Mouse (Mus musculus) forebrain, postnatal 0 days (tissue): ENCODE measurements around the gene Tars2. TPM values are rescaled to one million over a fixed set of nuclear protein-coding genes. Genes with fewer than 3 reads are reported as not detected.
"Not testable (repeated sequence)": the region's sequence is repeated elsewhere in the genome, so short reads cannot be mapped to it uniquely, and the experiment has no call there.

Experiments used
- ATAC-seq: fragments of 200-750 bp; cut with Nextera tagmentation; 2 replicates; pipeline ENCODE4 v1.8.0; 2017; ENCODE audit warnings: mild to moderate bottlenecking, moderate library complexity
- DNase-seq: peaks from one replicate; pipeline ENCODE4 v3.0.0-alpha.2; 2015
- H3K27ac ChIP-seq: fragments of 300-500 bp; sonication (generic); 2 replicates; pipeline ENCODE4 v1.5.1; 2014; ENCODE audit warnings: low read depth, mild to moderate bottlenecking, antibody characterized with exemption, low read length, moderate library complexity, mixed read lengths
- H3K27me3 ChIP-seq: fragments of 300-500 bp; sonication (generic); 2 replicates; pipeline ENCODE4 v1.6.1; 2014; ENCODE audit warnings: mild to moderate bottlenecking, low read length, mixed read lengths; ENCODE audit not compliant: insufficient read depth
- H3K36me3 ChIP-seq: fragments of 300-500 bp; sonication (generic); 2 replicates; pipeline ENCODE4 v1.6.1; 2014; ENCODE audit warnings: mild to moderate bottlenecking, moderate library complexity; ENCODE audit not compliant: insufficient read depth
- H3K4me1 ChIP-seq: fragments of 300-500 bp; sonication (generic); 2 replicates; pipeline ENCODE4 v1.6.1; 2014; ENCODE audit warnings: antibody characterized with exemption; ENCODE audit not compliant: insufficient read depth
- H3K4me2 ChIP-seq: fragments of 300-500 bp; sonication (generic); 2 replicates; pipeline ENCODE4 v1.6.1; 2014; ENCODE audit warnings: low read depth, mild to moderate bottlenecking, moderate library complexity
- H3K4me3 ChIP-seq: fragments of 300-500 bp; sonication (generic); 2 replicates; pipeline ENCODE4 v1.5.1; 2014; ENCODE audit warnings: low read depth, low read length, mixed read lengths
- H3K9ac ChIP-seq: fragments of 300-500 bp; sonication (generic); 2 replicates; pipeline ENCODE4 v1.6.1; 2014; ENCODE audit warnings: mild to moderate bottlenecking
- H3K9me3 ChIP-seq: fragments of 300-500 bp; sonication (generic); 2 replicates; pipeline ENCODE4 v1.6.1; 2016; ENCODE audit warnings: low read length
- CTCF ChIP-seq: sonication (generic); IDR thresholded peaks from 2 replicates; pipeline ENCODE4 v1.5.1; 2016; ENCODE audit warnings: antibody characterized with exemption, control low read depth, low read depth
- WGBS: fragments of 180-500 bp; shearing (Covaris S2); extraction: QIAGEN DNeasy Blood & Tissue Kit; methylation state at CpG from one replicate; pipeline ENCODE4 v1.1.7; 2014; 5-methylcytosine and 5-hydroxymethylcytosine counted together
- polyA plus RNA-seq: library from polyadenylated mRNA; unstranded; fragments of >200 nt; fragmentation: Nextera tagmentation; extraction: Ambion mirVana; gene quantifications from 2 replicates; pipeline ENCODE4 v1.2.1, GENCODE M21; 2015
- total RNA-seq: library from RNA; depleted of rRNA; stranded (reverse); fragments of >200 nt; gene quantifications from 2 replicates; pipeline ENCODE4 v1.2.3, GENCODE M21; 2014; rRNA removed

The Tars2 gene
- total RNA-seq (40.2 and 52.6 TPM in 2 replicates), polyA plus RNA-seq (36.5 and 41.2 TPM in 2 replicates)

- 89% methylated on average over 6 of the region's 6 CpGs for WGBS
- no peak within 1 kb of the TSS for H3K9ac ChIP-seq
- no peak for ATAC-seq
- H3K4me1 ChIP-seq, result no peaks in the 10 kb centered on the region
- H3K9me3 ChIP-seq, result no peaks in the 10 kb centered on the region
- H3K36me3 ChIP-seq, result peaks cover 18% of the 10 kb centered on the region
- DNase-seq, result no peak
- no peak within 1 kb of the TSS for H3K4me2 ChIP-seq
- H3K27me3 ChIP-seq, result no peaks in the 10 kb centered on the region
- no peak within 1 kb of the TSS for H3K4me3 ChIP-seq
- H3K27ac ChIP-seq, result no peak within 1 kb of the TSS
- no peak for TF ChIP-seq CTCF
Measured at GRCm38 (mm10) chr3:95760106-95760505, at the start of gene Tars2. Gene Tars2, minus strand, starts transcription at chr3:95760206.

GRCm38 (mm10) chr3:95808384-95808783 lies 48.4 kb upstream of the Tars2 start:
- H3K27me3 ChIP-seq, result no peaks in the 10 kb centered on the region
- H3K36me3 ChIP-seq, result peaks cover 7% of the 10 kb centered on the region; the same call in 1 of the 2 replicates
- H3K4me1 ChIP-seq, result no peaks in the 10 kb centered on the region
- H3K4me2 ChIP-seq, result no peak overlapping the region
- H3K4me3 ChIP-seq, result no peak overlapping the region
- no peak for ATAC-seq
- no peak overlapping the region for H3K27ac ChIP-seq
- no peaks in the 10 kb centered on the region for H3K9me3 ChIP-seq
- no peak for DNase-seq
- no peak overlapping the region for H3K9ac ChIP-seq
- 56% methylated on average over 2 of the region's 2 CpGs for WGBS
- no peak for TF ChIP-seq CTCF

GRCm38 (mm10) chr3:95807630-95808029 lies 47.6 kb upstream of the Tars2 start:
- H3K9ac ChIP-seq, H3K27me3 ChIP-seq, H3K4me2 ChIP-seq, H3K27ac ChIP-seq, H3K4me1 ChIP-seq, DNase-seq, H3K4me3 ChIP-seq, H3K36me3 ChIP-seq, ATAC-seq, H3K9me3 ChIP-seq: not testable (repeated sequence)
- 83% methylated on average over 4 of the region's 6 CpGs for WGBS

- Histone ChIP-seq H3K4me2 (no peak overlapping the region), H3K36me3 (peaks cover 7% of the 10 kb centered on the region; the same call in 1 of the 2 replicates), H3K27me3 (no peaks in the 10 kb centered on the region), H3K4me1 (no peaks in the 10 kb centered on the region), H3K9me3 (no peaks in the 10 kb centered on the region), H3K4me3 (no peak overlapping the region), H3K9ac (no peak overlapping the region), H3K27ac (no peak overlapping the region)
- TF ChIP-seq CTCF, result no peak
- ATAC-seq (no peak), DNase-seq (no peak)
- 86% methylated on average over 1 of the region's 1 CpGs for WGBS
Measured at GRCm38 (mm10) chr3:95806677-95807076, 46.7 kb upstream of the Tars2 start.

- no peak overlapping the region for H3K4me3 ChIP-seq
- no peak overlapping the region for H3K9ac ChIP-seq
- H3K36me3 ChIP-seq, result peaks cover 7% of the 10 kb centered on the region; the same call in 1 of the 2 replicates
- no peaks in the 10 kb centered on the region for H3K4me1 ChIP-seq
- TF ChIP-seq CTCF, result no peak
- H3K9me3 ChIP-seq, result no peaks in the 10 kb centered on the region
- no peaks in the 10 kb centered on the region for H3K27me3 ChIP-seq
- 95% methylated on average over 4 of the region's 4 CpGs for WGBS
- H3K27ac ChIP-seq, result no peak overlapping the region
- DNase-seq (no peak), ATAC-seq (no peak)
- no peak overlapping the region for H3K4me2 ChIP-seq
Measured at GRCm38 (mm10) chr3:95803851-95804250, 43.8 kb upstream of the Tars2 start.

- H3K27ac ChIP-seq, result no peak overlapping the region
- ATAC-seq (no peak), DNase-seq (no peak)
- no peaks in the 10 kb centered on the region for H3K36me3 ChIP-seq
- H3K4me3 ChIP-seq, result no peak overlapping the region
- no peak overlapping the region for H3K4me2 ChIP-seq
- H3K9me3 ChIP-seq, result no peaks in the 10 kb centered on the region
- H3K4me1 ChIP-seq, result no peaks in the 10 kb centered on the region
- 85% methylated on average over 4 of the region's 4 CpGs for WGBS
- H3K9ac ChIP-seq, result no peak overlapping the region
- H3K27me3 ChIP-seq, result no peaks in the 10 kb centered on the region
- no peak for TF ChIP-seq CTCF
Measured at GRCm38 (mm10) chr3:95798756-95799155, 38.8 kb upstream of the Tars2 start.

GRCm38 (mm10) chr3:95794299-95794698 lies 34.3 kb upstream of the Tars2 start:
- DNase-seq (no peak), ATAC-seq (no peak)
- Histone ChIP-seq H3K9ac (no peak overlapping the region), H3K4me1 (no peaks in the 10 kb centered on the region), H3K9me3 (no peaks in the 10 kb centered on the region), H3K27me3 (no peaks in the 10 kb centered on the region), H3K4me3 (no peak overlapping the region), H3K36me3 (0 out of 2 replicates have a peak, but pooled peaks cover under 1% of the 10 kb centered on the region), H3K4me2 (no peak overlapping the region), H3K27ac (no peak overlapping the region)
- WGBS, result 86% methylated on average over 1 of the region's 1 CpGs
- no peak for TF ChIP-seq CTCF
